ENCODE assay signal across 12 mouse cellular contexts in genomic region chr6:116626417-116626816, GRCm38 (mm10). TPM values are rescaled to one million over a fixed set of nuclear protein-coding genes. Genes with fewer than 3 reads are reported as not detected.
DNase-seq lines count a peak whose midpoint lies in the region; ATAC-seq lines count a peak whose summit lies in the region.
"Not testable (repeated sequence)": the region's sequence is repeated elsewhere in the genome, so short reads cannot be mapped to it uniquely, and the experiment has no call there.
"Had no signal": no experiment of that assay in that cellular context is flagged by ENCODE, and none has a peak within 500 bp of the region (broad histone marks: within the 10 kb centered on the region; RNA-seq: fewer than 3 reads in every experiment).

No protein-coding gene starts in this region.

- H3K9ac ChIP-seq in intestine, embryonic 14.5 days (ENCODE audit: low read length); limb, embryonic 11.5 days (ENCODE audit: low read length); midbrain, embryonic 11.5 days (ENCODE audit: low read length): not testable (repeated sequence)

- not testable (repeated sequence) for H3K27ac ChIP-seq in intestine, embryonic 14.5 days (ENCODE audit: low read depth); limb, embryonic 11.5 days (replicated peaks; ENCODE audit: low read depth, low read length); midbrain, embryonic 11.5 days (ENCODE audit: low read depth, low read length)

- H3K4me1 ChIP-seq in intestine, embryonic 14.5 days (replicated peaks; ENCODE audit: control insufficient read depth, insufficient read depth, low read length); limb, embryonic 11.5 days (ENCODE audit: control insufficient read depth, insufficient read depth, low read length); midbrain, embryonic 11.5 days (ENCODE audit: control insufficient read depth, insufficient read depth, low read length): not testable (repeated sequence)

- not testable (repeated sequence) for H3K27me3 ChIP-seq in intestine, embryonic 14.5 days (replicated peaks; ENCODE audit: control insufficient read depth, insufficient read depth, low read length); limb, embryonic 11.5 days (ENCODE audit: control insufficient read depth, insufficient read depth, low read length); midbrain, embryonic 11.5 days (ENCODE audit: control insufficient read depth, insufficient read depth, low read length)

- not testable (repeated sequence) for H3K9me3 ChIP-seq in intestine, embryonic 14.5 days (ENCODE audit: control insufficient read depth, low read length); limb, embryonic 11.5 days (ENCODE audit: control insufficient read depth, low read length); midbrain, embryonic 11.5 days (ENCODE audit: control insufficient read depth, low read length)

- H3K4me2 ChIP-seq in intestine, embryonic 14.5 days (ENCODE audit: low read length); limb, embryonic 11.5 days (ENCODE audit: low read depth, severe bottlenecking); midbrain, embryonic 11.5 days: not testable (repeated sequence)

- ATAC-seq in intestine, embryonic 14.5 days (replicated peaks; ENCODE audit: low FRiP score, low TSS enrichment, low read depth); limb, embryonic 11.5 days (ENCODE audit: insufficient number of reproducible peaks, low FRiP score, low TSS enrichment, low read depth); midbrain, embryonic 11.5 days (ENCODE audit: low FRiP score): not testable (repeated sequence)

- peaks cover 27% of the 10 kb centered on the region for H3K36me3 ChIP-seq in intestine, embryonic 14.5 days (ENCODE audit: control insufficient read depth, insufficient read depth, low read length)
- not testable (repeated sequence) for H3K36me3 ChIP-seq in limb, embryonic 11.5 days (ENCODE audit: control insufficient read depth, insufficient read depth, low read length); midbrain, embryonic 11.5 days (ENCODE audit: control insufficient read depth, insufficient read depth, low read length)

- WGBS in intestine, embryonic 14.5 days: 98% methylated on average over 9 of the region's 9 CpGs
- WGBS in limb, embryonic 11.5 days: 96% methylated on average over 9 of the region's 9 CpGs
- 100% methylated on average over 9 of the region's 9 CpGs for WGBS in midbrain, embryonic 11.5 days

- peak; percentile 16 for DNase-seq in R1 (ENCODE audit: low read depth, low spot score)
- DNase-seq in heart, adult 11 months: peak; percentile 86
- DNase-seq in intestine, embryonic 14.5 days (ENCODE audit: low spot score): peak; percentile 29
- peak; percentile 13 for DNase-seq in limb, embryonic 11.5 days (ENCODE audit: low spot score)
- DNase-seq in midbrain, embryonic 11.5 days (ENCODE audit: low spot score, missing footprints): peak; percentile 26

- H3K4me3 ChIP-seq in intestine, embryonic 14.5 days (ENCODE audit: low read depth, low read length); limb, embryonic 11.5 days (ENCODE audit: low read depth, low read length); midbrain, embryonic 11.5 days (ENCODE audit: low read depth, low read length): not testable (repeated sequence)

RNA-seq across cellular contexts. Expression of gene Zfp422, which starts 2.4 kb away (rescaled TPM):
- polyA plus RNA-seq in intestine, embryonic 14.5 days (2014; fragmentation: Nextera tagmentation; extraction: Ambion mirVana): 147 and 164 TPM in 2 replicates
- polyA plus RNA-seq in limb, embryonic 11.5 days (2014; fragmentation: Nextera tagmentation; extraction: Ambion mirVana): 300 and 303 TPM in 2 replicates
- polyA plus RNA-seq in midbrain, embryonic 11.5 days (2014; fragmentation: Nextera tagmentation; extraction: Ambion mirVana): 369 and 397 TPM in 2 replicates
- polyA plus RNA-seq: G1E had no signal

RNA-seq across cellular contexts. Expression of gene Depp1, which starts 24.0 kb away (rescaled TPM):
- polyA plus RNA-seq in intestine, embryonic 14.5 days (2014; fragmentation: Nextera tagmentation; extraction: Ambion mirVana): 24.1 and 26.1 TPM in 2 replicates
- polyA plus RNA-seq in limb, embryonic 11.5 days (2014; fragmentation: Nextera tagmentation; extraction: Ambion mirVana): 24.5 and 29.3 TPM in 2 replicates
- polyA plus RNA-seq in midbrain, embryonic 11.5 days (2014; fragmentation: Nextera tagmentation; extraction: Ambion mirVana): 6.5 and 6.8 TPM in 2 replicates
- polyA plus RNA-seq: CD4-positive, CD25-positive, alpha-beta regulatory T cell, adult 4 months; G1E had no signal

RNA-seq across cellular contexts. Expression of gene Olfr215, which starts 42.4 kb away (rescaled TPM):
- not detected in 2 replicates for polyA plus RNA-seq in intestine, embryonic 14.5 days (2014; fragmentation: Nextera tagmentation; extraction: Ambion mirVana)
- not detected in 2 replicates for polyA plus RNA-seq in limb, embryonic 11.5 days (2014; fragmentation: Nextera tagmentation; extraction: Ambion mirVana)
- polyA plus RNA-seq in midbrain, embryonic 11.5 days (2014; fragmentation: Nextera tagmentation; extraction: Ambion mirVana): not detected in 2 replicates
- polyA plus RNA-seq: activated CD4-positive, CD25-positive, alpha-beta regulatory T cell, adult 4 months; adrenal gland, adult 2 months; brain, embryonic 14.5 days; CD4-positive, CD25-positive, alpha-beta regulatory T cell, adult 4 months; cerebellum, adult 2 months; G1E; Patski had no signal

RNA-seq across cellular contexts. Expression of gene Rassf4, which starts 47.3 kb away (rescaled TPM):
- 12.6 and 13.8 TPM in 2 replicates for polyA plus RNA-seq in intestine, embryonic 14.5 days (2014; fragmentation: Nextera tagmentation; extraction: Ambion mirVana)
- 5.1 and 8.1 TPM in 2 replicates for polyA plus RNA-seq in limb, embryonic 11.5 days (2014; fragmentation: Nextera tagmentation; extraction: Ambion mirVana)
- polyA plus RNA-seq in midbrain, embryonic 11.5 days (2014; fragmentation: Nextera tagmentation; extraction: Ambion mirVana): 41.2 and 42.6 TPM in 2 replicates
- polyA plus RNA-seq: G1E had no signal

Comparison
In these comparisons a context has a peak if more than half of its experiments do, and no peak if none do; other contexts are left out.
1. DNase-seq: peak in every context shown above with its lines; median percentile 86 in heart, adult 11 months; 29 in intestine, embryonic 14.5 days; 26 in midbrain, embryonic 11.5 days; 16 in R1; 13 in limb, embryonic 11.5 days.